Mouse (Mus musculus): ENCODE results near the gene Ubash3a. TPM values are rescaled to one million over a fixed set of nuclear protein-coding genes. Genes with fewer than 3 reads are reported as not detected.

Ubash3a gene
- polyA plus RNA-seq (2014; fragmentation: Nextera tagmentation; extraction: Ambion mirVana) = 0.50 TPM in 1 of 2 replicates, not detected in the other

DNA sequence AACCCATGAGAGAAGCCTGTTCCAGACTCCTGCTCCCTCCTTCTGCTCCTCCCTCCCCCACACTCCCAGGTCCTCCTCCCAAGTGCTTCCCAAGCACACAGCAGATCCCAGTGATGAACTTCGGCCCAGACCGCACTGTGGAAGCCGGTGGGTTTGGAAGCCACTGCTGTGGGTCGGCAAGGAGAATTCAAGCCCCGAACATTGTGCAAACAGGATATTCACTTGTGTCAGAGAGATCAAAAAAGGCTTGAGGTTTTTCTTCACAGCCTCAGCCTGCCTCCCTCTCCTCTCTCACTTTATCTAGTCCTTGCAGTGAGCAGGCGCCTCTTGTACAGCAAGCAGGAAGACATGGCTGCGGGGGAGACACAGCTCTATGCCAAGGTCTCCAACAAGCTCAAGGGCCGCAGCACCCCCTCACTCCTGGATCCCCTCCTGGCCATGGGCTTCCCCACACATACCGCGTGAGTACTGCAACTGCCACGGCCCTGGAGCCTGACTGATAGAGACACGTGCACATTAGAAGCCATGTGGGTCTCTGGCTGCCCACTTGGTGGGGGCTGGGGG, at the start of gene Ubash3a:
Ubash3a (plus strand) TSS at position 103 of the 564 bp plus-strand sequence.
- Histone ChIP-seq H3K27ac (replicated peaks in 1 of 2; ENCODE audit: control insufficient read depth in 1 of 2, insufficient read depth in 1 of 2, low read depth in 2 of 2, low read length in 2 of 2) (no peak within 1 kb of the TSS), H3K4me1 (ENCODE audit: control insufficient read depth in 2 of 2, insufficient read depth in 2 of 2, low read length in 2 of 2) (peaks cover 0 to 2% of the 10 kb centered on the region in 2 experiments; a peak in 2 of 4 replicates), H3K9ac (ENCODE audit: low read length) (no peak within 1 kb of the TSS), H3K4me2 (ENCODE audit: low read length) (no peak within 1 kb of the TSS), H3K9me3 (ENCODE audit: control insufficient read depth, low read length) (no peaks in the 10 kb centered on the region), H3K36me3 (ENCODE audit: control insufficient read depth, insufficient read depth, low read length) (no peaks in the 10 kb centered on the region), H3K4me3 (ENCODE audit: control insufficient read depth in 1 of 2, insufficient read depth in 1 of 2, low read depth in 1 of 2, low read length in 2 of 2) (no peak within 1 kb of the TSS), H3K27me3 (ENCODE audit: control insufficient read depth, insufficient read depth, low read length) (no peaks in the 10 kb centered on the region; the same call in 1 of the 2 replicates)
- 30% methylated on average over 12 of the region's 12 CpGs for WGBS
- no peak for ATAC-seq (ENCODE audit: insufficient number of reproducible peaks, insufficient read depth, low FRiP score, low read depth)

DNA sequence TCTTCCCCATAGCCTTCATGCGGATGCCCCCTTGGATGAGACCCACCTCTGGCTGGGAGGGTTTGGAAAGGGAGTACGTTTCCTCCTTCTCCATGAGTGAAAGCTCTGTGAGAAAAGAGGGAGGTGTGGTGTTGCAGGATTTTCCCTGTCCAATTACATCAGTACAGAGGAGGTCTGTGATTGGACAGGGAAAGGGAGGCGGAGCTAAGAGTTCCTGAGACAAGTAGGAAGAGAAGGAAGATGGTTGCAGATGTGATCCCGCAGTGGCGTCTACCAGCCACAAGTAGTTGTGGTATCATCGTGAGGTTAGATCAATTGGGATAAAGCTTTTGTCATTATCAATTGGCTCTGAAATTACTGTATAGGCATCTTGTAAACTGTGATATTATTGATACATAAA, 49.8 kb upstream of the Ubash3a start:
- no peak overlapping the region for H3K9ac ChIP-seq (ENCODE audit: low read length)
- H3K9me3 ChIP-seq (ENCODE audit: control insufficient read depth, low read length) = 0 out of 2 replicates have a peak, but pooled peaks cover 4% of the 10 kb centered on the region
- no peak overlapping the region for H3K4me3 ChIP-seq (ENCODE audit: control insufficient read depth in 1 of 2, insufficient read depth in 1 of 2, low read depth in 1 of 2, low read length in 2 of 2)
- WGBS = 73% methylated on average over 6 of the region's 6 CpGs
- no peak for ATAC-seq (ENCODE audit: insufficient number of reproducible peaks, insufficient read depth, low FRiP score, low read depth)
- no peaks in the 10 kb centered on the region for H3K4me1 ChIP-seq (ENCODE audit: control insufficient read depth in 2 of 2, insufficient read depth in 2 of 2, low read length in 2 of 2)
- no peaks in the 10 kb centered on the region for H3K27me3 ChIP-seq (ENCODE audit: control insufficient read depth, insufficient read depth, low read length)
- H3K36me3 ChIP-seq (ENCODE audit: control insufficient read depth, insufficient read depth, low read length) = no peaks in the 10 kb centered on the region
- no peak overlapping the region for H3K27ac ChIP-seq (replicated peaks in 1 of 2; ENCODE audit: control insufficient read depth in 1 of 2, insufficient read depth in 1 of 2, low read depth in 2 of 2, low read length in 2 of 2)
- no peak overlapping the region for H3K4me2 ChIP-seq (ENCODE audit: low read length)

GRCm38 (mm10) chr17:31160291-31160690, 47.4 kb upstream of the Ubash3a start:
- Histone ChIP-seq H3K4me3 (ENCODE audit: control insufficient read depth in 1 of 2, insufficient read depth in 1 of 2, low read depth in 1 of 2, low read length in 2 of 2) (no peak overlapping the region), H3K4me1 (ENCODE audit: control insufficient read depth in 2 of 2, insufficient read depth in 2 of 2, low read length in 2 of 2) (no peaks in the 10 kb centered on the region), H3K36me3 (ENCODE audit: control insufficient read depth, insufficient read depth, low read length) (no peaks in the 10 kb centered on the region), H3K4me2 (ENCODE audit: low read length) (no peak overlapping the region), H3K27me3 (ENCODE audit: control insufficient read depth, insufficient read depth, low read length) (no peaks in the 10 kb centered on the region), H3K9ac (ENCODE audit: low read length) (no peak overlapping the region), H3K27ac (replicated peaks in 1 of 2; ENCODE audit: control insufficient read depth in 1 of 2, insufficient read depth in 1 of 2, low read depth in 2 of 2, low read length in 2 of 2) (no peak overlapping the region), H3K9me3 (ENCODE audit: control insufficient read depth, low read length) (0 out of 2 replicates have a peak, but pooled peaks cover 4% of the 10 kb centered on the region)
- no peak for ATAC-seq (ENCODE audit: insufficient number of reproducible peaks, insufficient read depth, low FRiP score, low read depth)
- WGBS = 71% methylated on average over 4 of the region's 4 CpGs

GRCm38 (mm10) chr17:31162607-31163006, 45.1 kb upstream of the Ubash3a start:
- H3K36me3 ChIP-seq (ENCODE audit: control insufficient read depth, insufficient read depth, low read length) = no peaks in the 10 kb centered on the region
- H3K9me3 ChIP-seq (ENCODE audit: control insufficient read depth, low read length) = 0 out of 2 replicates have a peak, but pooled peaks cover 4% of the 10 kb centered on the region
- H3K9ac ChIP-seq (ENCODE audit: low read length) = no peak overlapping the region
- H3K4me2 ChIP-seq (ENCODE audit: low read length) = no peak overlapping the region
- no peak overlapping the region for H3K4me3 ChIP-seq (ENCODE audit: control insufficient read depth in 1 of 2, insufficient read depth in 1 of 2, low read depth in 1 of 2, low read length in 2 of 2)
- H3K27me3 ChIP-seq (ENCODE audit: control insufficient read depth, insufficient read depth, low read length) = no peaks in the 10 kb centered on the region
- no peak for ATAC-seq (ENCODE audit: insufficient number of reproducible peaks, insufficient read depth, low FRiP score, low read depth)
- no peak overlapping the region for H3K27ac ChIP-seq (replicated peaks in 1 of 2; ENCODE audit: control insufficient read depth in 1 of 2, insufficient read depth in 1 of 2, low read depth in 2 of 2, low read length in 2 of 2)
- WGBS = 70% methylated on average over 12 of the region's 12 CpGs
- H3K4me1 ChIP-seq (ENCODE audit: control insufficient read depth in 2 of 2, insufficient read depth in 2 of 2, low read length in 2 of 2) = no peaks in the 10 kb centered on the region

- 79% methylated on average over 2 of the region's 2 CpGs for WGBS
- Histone ChIP-seq H3K4me2 (ENCODE audit: low read length) (no peak overlapping the region), H3K9me3 (ENCODE audit: control insufficient read depth, low read length) (0 out of 2 replicates have a peak, but pooled peaks cover 3% of the 10 kb centered on the region), H3K27me3 (ENCODE audit: control insufficient read depth, insufficient read depth, low read length) (no peaks in the 10 kb centered on the region), H3K36me3 (ENCODE audit: control insufficient read depth, insufficient read depth, low read length) (no peaks in the 10 kb centered on the region), H3K27ac (replicated peaks in 1 of 2; ENCODE audit: control insufficient read depth in 1 of 2, insufficient read depth in 1 of 2, low read depth in 2 of 2, low read length in 2 of 2) (no peak overlapping the region), H3K9ac (ENCODE audit: low read length) (no peak overlapping the region), H3K4me1 (ENCODE audit: control insufficient read depth in 2 of 2, insufficient read depth in 2 of 2, low read length in 2 of 2) (no peaks in the 10 kb centered on the region), H3K4me3 (ENCODE audit: control insufficient read depth in 1 of 2, insufficient read depth in 1 of 2, low read depth in 1 of 2, low read length in 2 of 2) (no peak overlapping the region)
- no peak for ATAC-seq (ENCODE audit: insufficient number of reproducible peaks, insufficient read depth, low FRiP score, low read depth)
Measured at GRCm38 (mm10) chr17:31163821-31164220, 43.9 kb upstream of the Ubash3a start.

- no peaks in the 10 kb centered on the region for H3K27me3 ChIP-seq (ENCODE audit: control insufficient read depth, insufficient read depth, low read length)
- no peak within 1 kb of the TSS for H3K4me2 ChIP-seq (ENCODE audit: low read length)
- no peaks in the 10 kb centered on the region for H3K36me3 ChIP-seq (ENCODE audit: control insufficient read depth, insufficient read depth, low read length)
- H3K4me3 ChIP-seq (ENCODE audit: control insufficient read depth in 1 of 2, insufficient read depth in 1 of 2, low read depth in 1 of 2, low read length in 2 of 2) = no peak within 1 kb of the TSS
- H3K4me1 ChIP-seq (ENCODE audit: control insufficient read depth in 2 of 2, insufficient read depth in 2 of 2, low read length in 2 of 2) = no peaks in the 10 kb centered on the region
- H3K9me3 ChIP-seq (ENCODE audit: control insufficient read depth, low read length) = no peaks in the 10 kb centered on the region
- no peak for ATAC-seq (ENCODE audit: insufficient number of reproducible peaks, insufficient read depth, low FRiP score, low read depth)
- 53% methylated on average over 6 of the region's 6 CpGs for WGBS
- H3K27ac ChIP-seq (replicated peaks in 1 of 2; ENCODE audit: control insufficient read depth in 1 of 2, insufficient read depth in 1 of 2, low read depth in 2 of 2, low read length in 2 of 2) = no peak within 1 kb of the TSS
- no peak within 1 kb of the TSS for H3K9ac ChIP-seq (ENCODE audit: low read length)
Measured at GRCm38 (mm10) chr17:31165127-31165526, 42.5 kb upstream of the Ubash3a start, which contains the start of gene Tff1. TSS of gene Tff1 (minus strand) at chr17:31165277.

- WGBS = 80% methylated on average over 5 of the region's 5 CpGs
- 0 out of 2 replicates have a peak, but pooled peaks cover 2% of the 10 kb centered on the region for H3K9me3 ChIP-seq (ENCODE audit: control insufficient read depth, low read length)
- H3K36me3 ChIP-seq (ENCODE audit: control insufficient read depth, insufficient read depth, low read length) = no peaks in the 10 kb centered on the region
- no peak for ATAC-seq (ENCODE audit: insufficient number of reproducible peaks, insufficient read depth, low FRiP score, low read depth)
- no peak overlapping the region for H3K4me3 ChIP-seq (ENCODE audit: control insufficient read depth in 1 of 2, insufficient read depth in 1 of 2, low read depth in 1 of 2, low read length in 2 of 2)
- H3K27me3 ChIP-seq (ENCODE audit: control insufficient read depth, insufficient read depth, low read length) = no peaks in the 10 kb centered on the region
- H3K9ac ChIP-seq (ENCODE audit: low read length) = no peak overlapping the region
- no peak overlapping the region for H3K4me2 ChIP-seq (ENCODE audit: low read length)
- H3K4me1 ChIP-seq (ENCODE audit: control insufficient read depth in 2 of 2, insufficient read depth in 2 of 2, low read length in 2 of 2) = no peaks in the 10 kb centered on the region
- H3K27ac ChIP-seq (replicated peaks in 1 of 2; ENCODE audit: control insufficient read depth in 1 of 2, insufficient read depth in 1 of 2, low read depth in 2 of 2, low read length in 2 of 2) = no peak overlapping the region
Measured at GRCm38 (mm10) chr17:31169796-31170195, 37.9 kb upstream of the Ubash3a start.

DNA sequence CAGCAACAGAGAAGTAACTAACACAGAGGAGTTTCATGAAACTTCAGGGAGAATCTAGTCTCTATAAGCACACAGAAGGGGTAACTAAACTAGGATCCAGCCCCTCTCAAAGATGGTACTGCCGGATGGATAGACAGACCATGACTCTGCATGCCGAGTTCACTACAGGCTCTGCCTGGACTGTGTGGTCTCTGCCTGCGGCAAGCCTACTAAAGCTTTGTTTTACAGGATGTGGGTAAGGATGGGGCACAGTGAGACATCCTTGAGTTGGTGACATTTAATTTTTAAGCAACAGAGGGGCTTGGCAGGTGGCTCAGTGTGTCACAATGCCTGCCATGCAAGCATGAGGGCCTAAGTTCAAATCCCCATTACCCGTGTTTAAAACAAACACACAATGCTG, 31.4 kb upstream of the Ubash3a start:
- no peaks in the 10 kb centered on the region for H3K36me3 ChIP-seq (ENCODE audit: control insufficient read depth, insufficient read depth, low read length)
- H3K4me1 ChIP-seq (ENCODE audit: control insufficient read depth in 2 of 2, insufficient read depth in 2 of 2, low read length in 2 of 2) = no peaks in the 10 kb centered on the region
- no peak overlapping the region for H3K27ac ChIP-seq (replicated peaks in 1 of 2; ENCODE audit: control insufficient read depth in 1 of 2, insufficient read depth in 1 of 2, low read depth in 2 of 2, low read length in 2 of 2)
- WGBS = 84% methylated on average over 4 of the region's 4 CpGs
- H3K27me3 ChIP-seq (ENCODE audit: control insufficient read depth, insufficient read depth, low read length) = no peaks in the 10 kb centered on the region
- 0 out of 2 replicates have a peak, but pooled peaks cover 2% of the 10 kb centered on the region for H3K9me3 ChIP-seq (ENCODE audit: control insufficient read depth, low read length)
- no peak overlapping the region for H3K4me3 ChIP-seq (ENCODE audit: control insufficient read depth in 1 of 2, insufficient read depth in 1 of 2, low read depth in 1 of 2, low read length in 2 of 2)
- ATAC-seq (ENCODE audit: insufficient number of reproducible peaks, insufficient read depth, low FRiP score, low read depth) = no peak
- H3K4me2 ChIP-seq (ENCODE audit: low read length) = no peak overlapping the region
- no peak overlapping the region for H3K9ac ChIP-seq (ENCODE audit: low read length)
